Mouse (Mus musculus) T-cell, adult 2 months (primary cell): ENCODE results near the gene Tmem63a.
"Not testable (repeated sequence)": the region's sequence is repeated elsewhere in the genome, so short reads cannot be mapped to it uniquely, and the experiment has no call there.

Source experiments
- DNase-seq: peaks from one replicate; pipeline ENCODE4 v3.0.0; 2022; ENCODE audit warnings: low spot score

Tmem63a gene

GRCm38 (mm10) chr1:180926286-180926685, 15.9 kb upstream of the Tmem63a start:
- no peak for DNase-seq

- no peak for DNase-seq
Measured at GRCm38 (mm10) chr1:180929599-180929998, 12.5 kb upstream of the Tmem63a start.

DNA sequence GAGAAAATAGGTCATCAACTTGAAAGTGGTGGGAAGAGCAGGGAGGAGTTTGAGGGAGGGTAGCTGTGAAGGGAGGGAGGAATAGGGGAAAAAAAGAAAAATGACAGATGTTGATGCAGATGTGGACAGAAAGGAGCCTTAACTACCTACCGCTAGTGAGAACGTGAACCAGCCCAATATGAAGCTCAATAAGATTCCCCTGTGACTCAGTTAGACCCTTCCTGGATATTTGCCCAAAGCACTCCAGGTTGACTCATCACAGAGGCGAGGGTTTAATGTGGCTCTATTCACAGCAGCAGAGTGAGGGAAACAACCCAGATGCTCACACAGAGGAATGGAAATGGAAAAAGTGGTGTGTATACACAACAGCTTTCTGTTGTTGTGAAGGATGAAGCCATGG, 11.0 kb upstream of the Tmem63a start:
- DNase-seq: no peak

GRCm38 (mm10) chr1:180933659-180934058, 8.5 kb upstream of the Tmem63a start:
- DNase-seq: no peak

DNA sequence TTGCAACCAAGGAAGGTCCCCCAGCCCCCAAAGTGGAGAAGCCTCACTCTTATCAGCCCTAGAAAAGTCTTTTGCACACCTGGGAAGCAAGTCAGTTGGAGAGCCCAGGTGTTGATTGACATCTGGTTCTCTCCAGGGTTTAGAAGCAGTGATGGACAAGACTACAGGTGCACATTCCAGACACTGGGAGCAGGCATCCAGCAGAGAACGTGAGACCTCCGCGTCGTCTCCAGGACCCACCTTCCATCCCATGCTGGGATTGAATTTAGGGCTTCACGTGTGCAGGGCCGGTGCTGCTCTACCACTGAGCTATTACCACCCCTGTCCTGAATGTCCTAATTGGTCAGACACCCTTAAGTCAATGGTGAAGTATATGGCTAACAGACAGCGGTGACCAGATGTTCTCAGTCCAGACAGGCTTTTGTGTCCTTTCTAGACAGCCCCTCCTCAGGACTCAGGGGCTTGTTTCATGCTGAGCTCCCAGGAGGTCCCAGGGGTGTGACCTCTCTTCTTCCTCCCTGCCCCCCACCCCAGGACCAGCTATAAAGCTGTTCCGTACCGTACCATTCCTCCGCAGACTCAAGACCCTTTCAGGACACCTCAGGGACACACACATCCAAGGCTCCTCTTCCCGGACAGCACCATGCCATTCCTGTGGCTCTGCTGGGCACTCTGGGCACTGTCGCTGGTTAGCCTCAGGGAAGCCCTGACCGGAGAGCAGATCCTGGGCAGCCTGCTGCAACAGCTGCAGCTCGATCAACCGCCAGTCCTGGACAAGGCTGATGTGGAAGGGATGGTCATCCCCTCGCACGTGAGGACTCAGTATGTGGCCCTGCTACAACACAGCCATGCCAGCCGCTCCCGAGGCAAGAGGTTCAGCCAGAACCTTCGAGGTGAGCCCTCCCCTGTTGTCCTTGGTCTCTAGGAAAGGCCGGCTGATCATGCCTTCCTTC, 7.4 kb upstream of the Tmem63a start, which contains the start of gene Lefty1:
Gene Lefty1, plus strand, starts transcription at position 556 of the 953 bp plus-strand sequence.
- DNase-seq: no peak

- DNase-seq: not testable (repeated sequence)
Measured at GRCm38 (mm10) chr1:180936610-180937398, 5.3 kb upstream of the Tmem63a start.

- DNase-seq: not testable (repeated sequence)
Measured at GRCm38 (mm10) chr1:180937631-180938030, 4.5 kb upstream of the Tmem63a start.

DNA sequence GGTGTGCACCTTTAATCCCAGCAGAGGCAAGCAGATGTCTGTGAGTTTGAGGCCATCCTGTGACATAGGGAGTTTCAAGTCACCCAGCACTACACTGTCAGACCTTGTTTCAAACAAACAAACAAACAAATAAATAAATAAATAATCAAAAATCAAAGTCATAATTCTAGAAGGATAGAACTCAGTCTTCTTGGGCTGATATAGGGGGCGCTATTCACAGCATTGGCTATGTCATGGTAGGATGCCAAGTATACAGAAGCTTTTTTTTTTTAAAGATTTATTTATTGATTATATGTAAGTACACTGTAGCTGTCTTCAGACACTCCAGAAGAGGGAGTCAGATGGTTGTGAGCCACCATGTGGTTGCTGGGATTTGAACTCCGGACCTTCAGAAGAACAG, 3.4 kb upstream of the Tmem63a start:
- DNase-seq: not testable (repeated sequence)

- no peak for DNase-seq
Measured at GRCm38 (mm10) chr1:180940776-180941460, 1.2 kb upstream of the Tmem63a start.

GRCm38 (mm10) chr1:180941726-180942125, 418 bp upstream of the Tmem63a start:
- DNase-seq: no peak

- no peak for DNase-seq
Measured at GRCm38 (mm10) chr1:180943032-180943644, 994 bp downstream of the Tmem63a start.

GRCm38 (mm10) chr1:180943896-180944295, 1.8 kb downstream of the Tmem63a start:
- no peak for DNase-seq

GRCm38 (mm10) chr1:180944553-180944952, 2.4 kb downstream of the Tmem63a start:
- no peak for DNase-seq

DNA sequence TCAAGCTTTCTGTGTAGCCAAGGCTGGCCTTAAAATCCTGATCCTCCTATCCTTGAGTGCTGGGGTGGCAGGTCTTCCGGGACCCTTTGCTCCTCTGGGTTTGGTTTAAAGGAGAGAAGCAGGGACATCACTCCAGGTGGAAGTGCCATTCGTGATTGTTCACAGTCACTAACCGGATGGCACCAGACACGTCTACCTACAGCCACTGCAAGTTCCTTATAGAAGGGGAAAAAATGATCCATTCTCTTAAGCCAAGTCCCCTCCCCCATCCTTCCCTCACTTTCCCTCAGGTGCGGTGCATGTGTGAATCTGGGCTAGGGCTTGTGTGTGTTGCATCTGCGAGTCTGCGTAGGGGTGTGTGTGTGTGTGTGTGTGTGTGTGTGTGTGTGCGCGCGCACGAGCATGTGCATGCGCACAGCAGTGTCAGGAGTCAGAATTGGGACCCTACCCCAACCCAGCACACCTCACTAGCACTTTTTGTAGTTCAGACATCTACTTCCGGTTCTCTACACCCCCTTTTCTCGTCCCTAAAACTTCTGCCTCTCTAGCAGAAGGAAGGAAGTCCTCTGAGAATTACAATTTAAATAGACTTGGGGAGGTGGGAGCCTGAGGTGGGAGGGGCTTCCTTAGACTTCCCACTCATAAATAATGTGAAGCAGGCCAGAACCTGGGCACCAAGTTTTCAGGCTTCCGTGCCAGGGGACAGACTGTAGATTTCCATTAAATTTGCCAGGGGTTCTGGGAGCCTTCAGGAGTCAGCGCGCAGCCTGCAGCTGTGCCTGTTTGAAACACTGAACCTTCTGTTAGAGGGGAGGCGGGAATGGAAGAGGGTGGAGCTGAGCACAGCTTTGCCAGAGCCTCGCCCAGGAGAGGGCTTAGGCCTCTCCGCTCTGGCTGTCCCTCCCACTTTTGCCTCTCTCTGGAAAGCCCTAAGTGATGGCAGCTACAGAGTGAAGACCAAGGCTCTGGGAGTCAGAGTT, 3.1 kb downstream of the Tmem63a start:
- DNase-seq: no peak

- no peak for DNase-seq
Measured at GRCm38 (mm10) chr1:180946448-180946847, 4.3 kb downstream of the Tmem63a start.

- DNase-seq: no peak
Measured at GRCm38 (mm10) chr1:180952085-180952746, 10.1 kb downstream of the Tmem63a start.

DNA sequence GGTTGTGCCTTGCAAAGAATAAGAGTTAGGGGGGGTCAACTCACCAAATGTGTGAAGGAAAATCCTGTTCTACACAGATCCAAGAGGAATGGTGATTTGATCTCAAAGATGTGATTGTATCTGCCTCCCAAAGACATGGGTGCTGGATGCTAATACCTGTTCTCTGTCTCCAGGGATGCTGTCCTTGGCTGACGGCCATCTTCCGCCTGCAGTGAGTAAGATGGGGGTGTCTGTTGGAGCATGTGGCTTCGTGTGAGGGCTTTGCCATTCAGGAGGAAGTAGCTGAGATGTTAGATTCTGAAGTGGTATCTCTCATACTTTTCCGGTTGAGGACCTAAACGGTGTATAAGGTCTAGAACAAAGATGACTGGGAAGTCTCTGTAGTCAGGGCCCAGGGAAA, 10.7 kb downstream of the Tmem63a start:
- no peak for DNase-seq

DNA sequence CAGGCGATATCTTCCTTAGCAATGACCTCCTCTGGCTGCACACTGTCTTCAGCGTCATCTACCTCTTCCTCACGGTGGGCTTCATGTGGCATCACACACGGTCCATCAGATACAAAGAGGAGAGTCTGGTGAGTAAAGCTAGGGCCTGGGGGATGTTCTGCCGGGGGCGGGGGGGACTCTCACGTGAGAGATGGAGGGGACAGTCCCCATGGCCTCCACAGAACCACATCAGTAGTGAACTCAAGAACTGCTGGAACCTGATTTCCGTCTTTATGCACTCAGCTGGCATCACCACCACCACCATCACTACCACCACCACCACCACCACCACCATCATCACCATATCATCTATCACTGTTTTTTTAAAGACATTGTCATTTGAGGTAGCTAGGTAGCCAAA, 14.3 kb downstream of the Tmem63a start:
- no peak for DNase-seq

DNA sequence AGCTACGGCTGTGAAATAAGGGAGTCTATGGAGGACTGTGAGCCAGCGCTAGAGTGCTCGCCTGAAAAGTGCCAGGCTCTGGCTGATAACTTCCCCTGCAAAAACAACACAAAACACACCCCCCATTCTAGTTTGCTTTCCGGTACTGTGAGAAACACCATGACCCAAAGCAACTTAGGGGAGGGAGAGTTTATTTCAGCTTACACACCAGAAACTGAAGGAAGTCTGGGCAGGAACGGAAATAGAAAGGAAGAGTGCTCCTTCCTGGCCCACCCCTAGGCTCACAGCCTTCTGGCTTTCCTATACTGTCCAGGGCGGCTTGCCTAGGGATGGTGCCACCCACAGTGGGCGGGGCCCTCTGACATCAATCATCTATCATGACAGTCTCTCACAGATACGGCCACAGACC, 14.8 kb downstream of the Tmem63a start:
- DNase-seq: no peak

- DNase-seq: no peak
Measured at GRCm38 (mm10) chr1:180957989-180958388, 15.8 kb downstream of the Tmem63a start.
